Mouse (Mus musculus) embryonic facial prominence, embryonic 14.5 days (tissue): ENCODE measurements at regions not wholly inside any gene's neighbourhood (a gene's known extent, or its start where the extent isn't known, plus 50 kb on each side); places are given as distances from the start of the nearest gene placed in this dataset.
"Not testable (repeated sequence)": the region's sequence is repeated elsewhere in the genome, so short reads cannot be mapped to it uniquely, and the experiment has no call there.

Source experiments
- ATAC-seq: fragments of 200-750 bp; cut with Nextera tagmentation; 2 replicates; pipeline ENCODE4 v1.8.0; 2017; ENCODE audit warnings: low read depth, moderate number of reproducible peaks, moderate TSS enrichment
- DNase-seq: peaks from one replicate; pipeline ENCODE4 v3.0.0-alpha.2; 2015; ENCODE audit warnings: low spot score
- H3K27ac ChIP-seq: fragments of 300-500 bp; sonication (generic); replicated peaks from 2 replicates; pipeline ENCODE4 v1.5.1; 2014; ENCODE audit warnings: low read depth, mild to moderate bottlenecking, low read length, moderate library complexity
- H3K27me3 ChIP-seq: fragments of 300-500 bp; sonication (generic); replicated peaks from 2 replicates; pipeline ENCODE4 v1.6.1; 2014; ENCODE audit warnings: low read length; ENCODE audit not compliant: control insufficient read depth, insufficient read depth
- H3K36me3 ChIP-seq: fragments of 300-500 bp; sonication (generic); 2 replicates; pipeline ENCODE4 v1.6.1; 2014; ENCODE audit warnings: low read length, mixed read lengths; ENCODE audit not compliant: control insufficient read depth, insufficient read depth
- H3K4me1 ChIP-seq: fragments of 300-500 bp; sonication (generic); 2 replicates; pipeline ENCODE4 v1.6.1; 2014; ENCODE audit warnings: antibody characterized with exemption, low read length; ENCODE audit not compliant: control insufficient read depth, insufficient read depth
- H3K4me2 ChIP-seq: fragments of 300-500 bp; sonication (generic); 2 replicates; pipeline ENCODE4 v1.6.1; 2014; ENCODE audit warnings: low read depth, mild to moderate bottlenecking, low read length, moderate library complexity, mixed read lengths
- H3K4me3 ChIP-seq: fragments of 300-500 bp; sonication (generic); 2 replicates; pipeline ENCODE4 v1.5.1; 2014; ENCODE audit warnings: low read depth, mild to moderate bottlenecking, low read length
- H3K9ac ChIP-seq: fragments of 300-500 bp; sonication (generic); 2 replicates; pipeline ENCODE4 v1.6.1; 2014; ENCODE audit warnings: low read depth, mild to moderate bottlenecking, low read length, moderate library complexity, mixed read lengths
- H3K9me3 ChIP-seq: fragments of 300-500 bp; sonication (generic); 2 replicates; pipeline ENCODE4 v1.6.1; 2016; ENCODE audit warnings: low read length; ENCODE audit not compliant: control insufficient read depth
- WGBS: fragments of 180-500 bp; shearing (Covaris S2); extraction: QIAGEN DNeasy Blood & Tissue Kit; methylation state at CpG from one replicate; pipeline ENCODE4 v1.1.7; 2014; 5-methylcytosine and 5-hydroxymethylcytosine counted together

DNA sequence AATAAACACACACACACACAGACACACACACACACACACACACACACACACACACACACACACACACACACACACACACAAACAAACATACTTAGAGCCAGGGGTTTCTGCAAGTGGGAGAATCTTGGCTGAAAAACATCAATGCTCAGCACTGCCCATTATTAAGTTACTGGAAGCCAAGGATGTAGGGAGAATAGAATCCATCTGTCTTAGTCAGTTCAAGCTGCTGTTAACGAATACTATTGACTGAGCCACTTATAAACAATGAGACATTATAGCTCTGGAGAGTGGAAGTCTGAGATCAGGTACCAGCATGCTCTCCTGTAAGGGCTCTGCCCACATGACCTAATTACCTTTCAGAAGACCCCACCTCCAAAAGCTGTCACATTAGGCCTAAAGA, 87.4 kb downstream of the Fam174b start:
- Histone ChIP-seq H3K36me3 (no peaks in the 10 kb centered on the region), H3K9me3 (no peaks in the 10 kb centered on the region), H3K4me2 (no peak overlapping the region), H3K27me3 (no peaks in the 10 kb centered on the region), H3K4me1 (no peaks in the 10 kb centered on the region), H3K9ac (no peak overlapping the region), H3K4me3 (no peak overlapping the region), H3K27ac (no peak overlapping the region)
- DNase-seq (no peak), ATAC-seq (no peak)
- WGBS = 29% methylated on average over 1 of the region's 1 CpGs

DNA sequence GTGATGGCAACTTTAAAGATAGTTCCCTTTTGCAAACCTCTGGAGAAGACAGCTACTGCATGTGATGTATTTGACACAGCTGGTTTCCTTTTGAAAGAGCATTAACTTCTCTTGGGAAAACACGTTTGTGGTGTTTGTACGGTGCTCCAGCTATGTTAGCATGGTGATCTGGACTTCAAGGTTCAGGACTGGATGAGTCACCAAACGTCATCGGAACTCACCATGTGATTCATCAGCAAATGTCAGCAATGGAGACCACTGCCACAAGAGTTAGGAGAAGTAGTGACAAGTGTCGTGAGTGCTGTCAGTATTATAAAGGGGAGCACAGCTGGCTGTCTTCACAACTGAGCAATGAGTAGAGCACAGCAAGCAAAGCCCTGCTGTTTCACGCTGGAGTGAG, 90.5 kb downstream of the Fam174b start:
- 82% methylated on average over 6 of the region's 6 CpGs for whole genome bisulfite sequencing
- no peak for DNase-seq
- H3K36me3 ChIP-seq = no peaks in the 10 kb centered on the region
- no peak overlapping the region for H3K9ac ChIP-seq
- ATAC-seq = no peak
- no peaks in the 10 kb centered on the region for H3K9me3 ChIP-seq
- H3K4me1 ChIP-seq = no peaks in the 10 kb centered on the region
- H3K4me2 ChIP-seq = no peak overlapping the region
- H3K4me3 ChIP-seq = no peak overlapping the region
- H3K27me3 ChIP-seq = no peaks in the 10 kb centered on the region
- no peak overlapping the region for H3K27ac ChIP-seq

- Histone ChIP-seq H3K36me3 (no peaks in the 10 kb centered on the region), H3K27ac (no peak overlapping the region), H3K4me1 (no peaks in the 10 kb centered on the region), H3K9me3 (no peaks in the 10 kb centered on the region; the same call in 1 of the 2 replicates), H3K4me2 (no peak overlapping the region), H3K9ac (no peak overlapping the region), H3K4me3 (no peak overlapping the region), H3K27me3 (no peaks in the 10 kb centered on the region)
- DNase-seq (peak; percentile 17), ATAC-seq (no peak)
- WGBS = 83% methylated on average over 3 of the region's 3 CpGs
Observed at GRCm38 (mm10) chr7:73840381-73840780, 100.3 kb downstream of the Fam174b start.

- H3K27me3 ChIP-seq = no peaks in the 10 kb centered on the region
- H3K36me3 ChIP-seq = no peaks in the 10 kb centered on the region
- no peak for ATAC-seq
- H3K4me2 ChIP-seq = no peak overlapping the region
- H3K9me3 ChIP-seq = no peaks in the 10 kb centered on the region
- no peak for DNase-seq
- H3K4me1 ChIP-seq = no peaks in the 10 kb centered on the region
- WGBS = 77% methylated on average over 9 of the region's 9 CpGs
- H3K27ac ChIP-seq = no peak overlapping the region
- H3K4me3 ChIP-seq = no peak overlapping the region
- H3K9ac ChIP-seq = no peak overlapping the region
Observed at GRCm38 (mm10) chr7:73852184-73852583, 112.1 kb downstream of the Fam174b start.

DNA sequence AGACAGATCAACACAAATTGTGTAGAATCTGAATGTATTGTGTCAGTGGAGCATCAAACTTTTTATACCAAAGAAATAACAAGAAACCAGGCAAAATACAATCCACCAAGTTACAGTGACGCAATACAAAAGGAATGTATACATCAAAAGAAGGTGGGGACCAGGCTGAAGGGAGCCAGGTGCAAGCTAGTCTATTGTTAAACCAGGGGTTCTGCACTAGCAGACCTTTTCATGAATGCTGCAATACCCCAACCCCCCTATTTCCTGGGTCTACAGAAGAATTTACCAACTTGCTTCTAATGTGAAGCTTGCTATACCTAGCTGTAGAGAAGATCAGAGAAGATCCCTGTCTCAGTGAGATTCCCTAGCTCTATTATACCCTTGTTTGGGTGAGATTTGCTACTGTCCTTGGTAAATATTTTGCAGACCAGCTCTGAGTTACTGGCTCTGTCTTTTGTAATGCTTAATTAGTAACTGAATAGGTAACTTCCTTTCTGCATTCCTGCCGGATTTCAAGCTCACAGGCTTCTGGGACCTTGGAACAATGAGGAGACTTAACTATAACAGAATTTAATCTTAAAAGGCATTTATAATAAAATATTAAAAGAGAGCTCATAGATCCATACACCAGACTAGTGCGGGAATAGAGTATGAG, 113.3 kb downstream of the Fam174b start:
- H3K4me2 ChIP-seq, ATAC-seq, H3K36me3 ChIP-seq, DNase-seq, H3K9ac ChIP-seq, H3K9me3 ChIP-seq, H3K4me1 ChIP-seq, H3K27me3 ChIP-seq, H3K4me3 ChIP-seq, H3K27ac ChIP-seq: not testable (repeated sequence)
- 64% methylated on average over 3 of the region's 3 CpGs for WGBS

DNA sequence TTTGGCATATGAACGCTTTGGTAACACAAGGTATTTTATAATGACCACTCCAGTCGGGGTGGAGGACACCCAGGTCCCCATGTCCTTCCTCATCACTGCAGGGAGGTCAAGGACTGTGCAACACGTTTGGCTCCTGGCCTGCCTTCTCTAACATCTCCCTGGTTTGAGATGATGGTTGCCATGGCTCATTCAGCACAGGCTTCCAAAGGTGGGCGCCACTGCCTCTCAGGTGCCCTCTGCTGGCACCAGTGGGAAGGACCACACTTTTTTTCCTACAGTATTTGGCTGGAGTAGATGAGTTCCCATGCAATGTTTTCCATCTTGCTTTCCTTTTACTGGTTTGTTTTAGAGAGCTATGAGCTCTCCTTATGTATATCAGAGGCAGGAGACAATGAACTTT, 115.4 kb downstream of the Fam174b start:
- no peak overlapping the region for H3K27ac ChIP-seq
- WGBS = 44% methylated on average over 4 of the region's 4 CpGs
- no peak overlapping the region for H3K9ac ChIP-seq
- peak; percentile 19 for DNase-seq
- ATAC-seq = no peak
- no peaks in the 10 kb centered on the region for H3K36me3 ChIP-seq
- H3K4me3 ChIP-seq = no peak overlapping the region
- no peaks in the 10 kb centered on the region for H3K27me3 ChIP-seq
- no peaks in the 10 kb centered on the region for H3K9me3 ChIP-seq
- no peak overlapping the region for H3K4me2 ChIP-seq
- H3K4me1 ChIP-seq = no peaks in the 10 kb centered on the region

- no peaks in the 10 kb centered on the region for H3K27me3 ChIP-seq
- no peak overlapping the region for H3K4me2 ChIP-seq
- DNase-seq (no peak), ATAC-seq (no peak)
- H3K9ac ChIP-seq = no peak overlapping the region
- no peaks in the 10 kb centered on the region for H3K4me1 ChIP-seq
- H3K27ac ChIP-seq = no peak overlapping the region
- no peak overlapping the region for H3K4me3 ChIP-seq
- H3K36me3 ChIP-seq = no peaks in the 10 kb centered on the region
- no peaks in the 10 kb centered on the region for H3K9me3 ChIP-seq
- 72% methylated on average over 6 of the region's 6 CpGs for WGBS
Observed at GRCm38 (mm10) chr7:73856908-73857307, 116.8 kb downstream of the Fam174b start.

DNA sequence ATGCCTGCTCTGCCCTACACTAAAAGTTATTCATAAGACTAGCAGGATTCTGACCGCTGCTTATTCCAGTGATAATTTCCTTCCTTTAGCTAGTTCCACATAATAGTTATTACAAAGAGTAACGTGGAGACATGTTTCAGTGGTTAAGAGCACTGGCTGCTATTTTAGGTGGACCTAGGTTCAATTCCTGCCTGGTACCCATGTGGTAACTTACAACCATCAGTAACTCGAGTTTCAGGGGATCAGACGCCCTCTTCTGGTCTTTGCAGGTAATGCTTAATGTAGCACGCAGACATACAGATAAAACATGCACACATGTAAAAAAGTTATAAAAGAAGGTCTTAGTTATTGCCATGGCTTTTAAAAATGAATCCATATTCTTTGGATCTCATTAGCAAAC, 125.0 kb downstream of the Fam174b start:
- DNase-seq (no peak), ATAC-seq (no peak)
- WGBS = 65% methylated on average over 5 of the region's 5 CpGs
- Histone ChIP-seq H3K4me2 (no peak overlapping the region), H3K4me1 (no peaks in the 10 kb centered on the region), H3K4me3 (no peak overlapping the region), H3K9me3 (no peaks in the 10 kb centered on the region), H3K27me3 (no peaks in the 10 kb centered on the region), H3K9ac (no peak overlapping the region), H3K36me3 (no peaks in the 10 kb centered on the region), H3K27ac (no peak overlapping the region)

- H3K4me2 ChIP-seq = no peak overlapping the region
- H3K4me3 ChIP-seq = no peak overlapping the region
- no peak overlapping the region for H3K27ac ChIP-seq
- no peaks in the 10 kb centered on the region for H3K4me1 ChIP-seq
- 79% methylated on average over 2 of the region's 2 CpGs for WGBS
- no peak for ATAC-seq
- no peaks in the 10 kb centered on the region for H3K9me3 ChIP-seq
- H3K27me3 ChIP-seq = no peaks in the 10 kb centered on the region
- H3K9ac ChIP-seq = no peak overlapping the region
- no peaks in the 10 kb centered on the region for H3K36me3 ChIP-seq
- DNase-seq = no peak
Observed at GRCm38 (mm10) chr7:73872181-73872580, 132.1 kb downstream of the Fam174b start.
